Mouse (Mus musculus) thymus, postnatal 0 days (tissue): ENCODE measurements around the gene Vti1a. TPM values are rescaled to one million over a fixed set of nuclear protein-coding genes. Genes with fewer than 3 reads are reported as not detected.

Source experiments
- DNase-seq: peaks from one replicate; pipeline ENCODE4 v3.0.0-alpha.2; 2015; ENCODE audit warnings: low spot score
- polyA plus RNA-seq: library from polyadenylated mRNA; unstranded; fragments of >200 nt; fragmentation: Nextera tagmentation; extraction: Ambion mirVana; gene quantifications from 2 replicates; pipeline ENCODE4 v1.2.1, GENCODE M21; 2015

Gene Vti1a
- 26.9 and 29.1 TPM in 2 replicates for polyA plus RNA-seq

- DNase-seq = peak; percentile 90
These were observed at the start of gene Vti1a for GRCm38 (mm10) chr19:55316109-55316714. Vti1a (plus strand) TSS chr19:55316295.

GRCm38 (mm10) chr19:55266786-55267185 lies 49.3 kb upstream of the Vti1a start:
- no peak for DNase-seq

- no peak for DNase-seq
These were observed 47.9 kb upstream of the Vti1a start for GRCm38 (mm10) chr19:55268150-55268549.

- DNase-seq = no peak
These were observed 47.0 kb upstream of the Vti1a start for GRCm38 (mm10) chr19:55269051-55269450.

GRCm38 (mm10) chr19:55271448-55271847 lies 44.6 kb upstream of the Vti1a start:
- no peak for DNase-seq

- no peak for DNase-seq
These were observed 42.8 kb upstream of the Vti1a start for GRCm38 (mm10) chr19:55273340-55273739.

GRCm38 (mm10) chr19:55276100-55276499 lies 40.0 kb upstream of the Vti1a start:
- DNase-seq = no peak

- no peak for DNase-seq
These were observed 39.3 kb upstream of the Vti1a start for GRCm38 (mm10) chr19:55276770-55277169.

- no peak for DNase-seq
These were observed 32.0 kb upstream of the Vti1a start for GRCm38 (mm10) chr19:55284093-55284492.

- DNase-seq = no peak
These were observed 30.1 kb upstream of the Vti1a start for GRCm38 (mm10) chr19:55286034-55286433.

- no peak for DNase-seq
These were observed 27.1 kb upstream of the Vti1a start for GRCm38 (mm10) chr19:55288974-55289373.

- no peak for DNase-seq
These were observed 25.3 kb upstream of the Vti1a start for GRCm38 (mm10) chr19:55290621-55291270.

- DNase-seq = no peak
These were observed 23.8 kb upstream of the Vti1a start for GRCm38 (mm10) chr19:55292210-55292850.

- DNase-seq = no peak
These were observed 22.9 kb upstream of the Vti1a start for GRCm38 (mm10) chr19:55293175-55293574.

GRCm38 (mm10) chr19:55295075-55295474 lies 21.0 kb upstream of the Vti1a start:
- DNase-seq = no peak

GRCm38 (mm10) chr19:55295556-55295955 lies 20.5 kb upstream of the Vti1a start:
- no peak for DNase-seq

GRCm38 (mm10) chr19:55296301-55296700 lies 19.8 kb upstream of the Vti1a start:
- no peak for DNase-seq

- no peak for DNase-seq
These were observed 18.6 kb upstream of the Vti1a start for GRCm38 (mm10) chr19:55297489-55297888.

GRCm38 (mm10) chr19:55297961-55298360 lies 18.1 kb upstream of the Vti1a start:
- no peak for DNase-seq

- no peak for DNase-seq
These were observed 16.7 kb upstream of the Vti1a start for GRCm38 (mm10) chr19:55299378-55299777.

- DNase-seq = no peak
These were observed 15.6 kb upstream of the Vti1a start for GRCm38 (mm10) chr19:55300525-55300924.

- DNase-seq = peak; percentile 16
These were observed 11.1 kb upstream of the Vti1a start for GRCm38 (mm10) chr19:55305024-55305423.

GRCm38 (mm10) chr19:55311874-55312273 lies 4.2 kb upstream of the Vti1a start:
- no peak for DNase-seq
